9 mouse cellular contexts compared by ENCODE assay signal in genomic region chr10:95773425-95773980, GRCm38 (mm10).
DNase-seq lines count a peak whose midpoint lies in the region; ATAC-seq and TF ChIP-seq lines count a peak whose summit lies in the region.
"Had no signal": no experiment of that assay in that cellular context is flagged by ENCODE, and none has a peak within 500 bp of the region (broad histone marks: within the 10 kb centered on the region; RNA-seq: fewer than 3 reads in every experiment).

No protein-coding gene starts in this region.

- H3K4me1 ChIP-seq in lung, embryonic 14.5 days (ENCODE audit: insufficient read depth): no peaks in the 10 kb centered on the region
- H3K4me1 ChIP-seq: hindbrain, embryonic 13.5 days had no signal

- peak; percentile 42 for DNase-seq in WW6 (ENCODE audit: low read depth, low spot score)
- peak; percentile 45 for DNase-seq in fibroblast of lung, adult 2 months (ENCODE audit: low read depth)
- DNase-seq in lung, embryonic 14.5 days: peak; percentile 38
- no peak for DNase-seq in left cerebral cortex, postnatal 10 days (ENCODE audit: extremely low spot score in 1 of 2, low spot score in 2 of 2)
- no peak for DNase-seq in layer of hippocampus, adult 11-12 months (ENCODE audit: low spot score)
- no peak for DNase-seq in left cerebral cortex, adult 18-20 months (ENCODE audit: low spot score in 2 of 2)
- no peak for DNase-seq in ovary, postnatal 10 days (ENCODE audit: low spot score)

- no peaks in the 10 kb centered on the region for H3K9me3 ChIP-seq in lung, embryonic 14.5 days (ENCODE audit: low read depth, low read length)
- H3K9me3 ChIP-seq: hindbrain, embryonic 13.5 days had no signal

- no peak overlapping the region for H3K9ac ChIP-seq in lung, embryonic 14.5 days
- H3K9ac ChIP-seq: hindbrain, embryonic 13.5 days had no signal

- 63% methylated on average over 16 of the region's 16 CpGs for WGBS in lung, embryonic 14.5 days

- ATAC-seq in hematopoietic stem cell, adult 5-6 weeks (replicated peaks in 1 of 2; ENCODE audit: insufficient read depth in 1 of 2, low FRiP score in 2 of 2, low TSS enrichment in 1 of 2, low read depth in 1 of 2, poor library complexity in 2 of 2, severe bottlenecking in 2 of 2): peak; percentile 71 to 87; a peak in 3 of 4 replicates
- peak; percentile 49; the same call in 1 of the 2 replicates for ATAC-seq in lung, embryonic 14.5 days (ENCODE audit: insufficient read depth)

- no peak overlapping the region for H3K4me3 ChIP-seq in lung, embryonic 14.5 days (ENCODE audit: low read depth, low read length)
- H3K4me3 ChIP-seq: hindbrain, embryonic 13.5 days had no signal

- no peaks in the 10 kb centered on the region for H3K27me3 ChIP-seq in lung, embryonic 14.5 days (ENCODE audit: insufficient read depth, low read length)
- H3K27me3 ChIP-seq: hindbrain, embryonic 13.5 days had no signal

- no peaks in the 10 kb centered on the region for H3K36me3 ChIP-seq in lung, embryonic 14.5 days (ENCODE audit: insufficient read depth)
- H3K36me3 ChIP-seq: hindbrain, embryonic 13.5 days had no signal

- no peak for TF ChIP-seq CTCF in lung, embryonic 14.5 days (IDR thresholded peaks at IDR 0.05; ENCODE audit: low read depth)

- no peak overlapping the region for H3K4me2 ChIP-seq in lung, embryonic 14.5 days
- H3K4me2 ChIP-seq: hindbrain, embryonic 13.5 days had no signal

- intact Hi-C loops in left cerebral cortex, postnatal 10 days (cut with DNase I): no loop called here

- no peak overlapping the region for H3K27ac ChIP-seq in lung, embryonic 14.5 days (ENCODE audit: low read depth)
- H3K27ac ChIP-seq: hindbrain, embryonic 13.5 days had no signal

Comparison
In these comparisons a context has a peak if more than half of its experiments do, and no peak if none do; other contexts are left out.
1. DNase-seq: peak in WW6 (single experiment), fibroblast of lung, adult 2 months (single experiment) and lung, embryonic 14.5 days (single experiment); none in left cerebral cortex, postnatal 10 days (0 of 2), layer of hippocampus, adult 11-12 months (single experiment), left cerebral cortex, adult 18-20 months (0 of 2) and ovary, postnatal 10 days (single experiment).